Mouse (Mus musculus): ENCODE measurements at regions not wholly inside any gene's neighbourhood (a gene's known extent, or its start where the extent isn't known, plus 50 kb on each side); places are given as distances from the start of the nearest gene placed in this dataset.
"Not testable (repeated sequence)": the region's sequence is repeated elsewhere in the genome, so short reads cannot be mapped to it uniquely, and the experiment has no call there.

GRCm38 (mm10) chr16:76456300-76456599, 82.6 kb upstream of the Nrip1 start:
- TF ChIP-seq POLR2A (IDR thresholded peaks at IDR 0.05; ENCODE audit: low read depth, low read length); CTCF (IDR thresholded peaks at IDR 0.05; ENCODE audit: extremely low read depth, insufficient read length, insufficient replicate concordance, low read depth, low read length): not testable (repeated sequence)
